Mouse (Mus musculus) kidney, adult 2 months (tissue): ENCODE measurements around the gene Sult1b1.

Experiments
- CTCF ChIP-seq: fragments of 200-500 bp; conservative IDR thresholded peaks from 2 replicates; pipeline ENCODE4 v1.5.1; 2011; ENCODE audit warnings: low read depth, mild to moderate bottlenecking, control low read depth, low read length, moderate library complexity, mixed read lengths; ENCODE audit not compliant: insufficient read depth, insufficient read length
- POLR2A ChIP-seq: fragments of 200-500 bp; IDR thresholded peaks from one replicate; pipeline ENCODE4 v1.6.1; 2011; ENCODE audit warnings: low read depth, low read length, control low read depth

DNA sequence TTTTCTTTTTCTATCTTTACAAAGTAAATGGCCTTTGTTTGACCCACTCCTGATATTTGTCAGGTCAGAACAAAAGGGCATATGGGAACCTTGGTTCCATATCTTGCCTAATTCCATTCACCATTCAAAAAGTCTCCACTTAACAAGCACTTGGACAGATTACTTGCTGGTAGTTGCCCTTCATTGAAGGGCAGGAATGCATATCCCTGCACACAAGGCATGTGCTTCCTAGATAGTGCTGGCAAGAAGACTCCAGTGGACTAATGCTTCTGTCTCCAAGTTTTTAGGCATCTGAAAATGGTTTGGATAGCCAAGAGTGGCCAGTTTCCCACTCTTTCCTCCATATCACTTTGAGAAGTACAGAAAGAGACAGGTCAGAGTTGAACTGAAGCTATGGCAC lies 38.7 kb downstream of the Sult1b1 start:
- TF ChIP-seq POLR2A: no peak
- TF ChIP-seq CTCF: no peak
